Mouse (Mus musculus) midbrain, embryonic 14.5 days (tissue): ENCODE measurements around the gene Zdhhc5. TPM values are rescaled to one million over a fixed set of nuclear protein-coding genes. Genes with fewer than 3 reads are reported as not detected.

Source experiments
- ATAC-seq: fragments of 200-750 bp; cut with Nextera tagmentation; 2 replicates; pipeline ENCODE4 v1.8.0; 2017; ENCODE audit warnings: moderate number of reproducible peaks, moderate library complexity; ENCODE audit not compliant: low FRiP score, low TSS enrichment
- DNase-seq: peaks from one replicate; pipeline ENCODE4 v3.0.0-alpha.2; 2015
- H3K27ac ChIP-seq: fragments of 300-500 bp; sonication (generic); replicated peaks from 2 replicates; pipeline ENCODE4 v1.5.1; 2014; ENCODE audit warnings: mild to moderate bottlenecking, low read depth, low read length, moderate library complexity
- H3K27me3 ChIP-seq: fragments of 300-500 bp; sonication (generic); 2 replicates; pipeline ENCODE4 v1.6.1; 2014; ENCODE audit warnings: low read length, control low read depth, mixed read lengths; ENCODE audit not compliant: control insufficient read depth, insufficient read depth
- H3K36me3 ChIP-seq: fragments of 300-500 bp; sonication (generic); 2 replicates; pipeline ENCODE4 v1.6.1; 2014; ENCODE audit warnings: low read length, control low read depth; ENCODE audit not compliant: control insufficient read depth, insufficient read depth
- H3K4me1 ChIP-seq: fragments of 300-500 bp; sonication (generic); 2 replicates; pipeline ENCODE4 v1.6.1; 2014; ENCODE audit warnings: mild to moderate bottlenecking, antibody characterized with exemption, low read length, control low read depth; ENCODE audit not compliant: control insufficient read depth, insufficient read depth
- H3K4me2 ChIP-seq: fragments of 300-500 bp; sonication (generic); 2 replicates; pipeline ENCODE4 v1.6.1; 2014; ENCODE audit warnings: mild to moderate bottlenecking, low read length, moderate library complexity
- H3K4me3 ChIP-seq: fragments of 300-500 bp; sonication (generic); replicated peaks from 2 replicates; pipeline ENCODE4 v1.5.1; 2014; ENCODE audit warnings: low read depth, low read length
- H3K9ac ChIP-seq: fragments of 300-500 bp; sonication (generic); replicated peaks from 2 replicates; pipeline ENCODE4 v1.6.1; 2014; ENCODE audit warnings: mild to moderate bottlenecking, low read length, moderate library complexity
- H3K9me3 ChIP-seq: fragments of 300-500 bp; sonication (generic); 2 replicates; pipeline ENCODE4 v1.6.1; 2016; ENCODE audit warnings: low read length, control low read depth, mixed read lengths; ENCODE audit not compliant: control insufficient read depth
- WGBS: fragments of 180-500 bp; shearing (Covaris S2); extraction: QIAGEN DNeasy Blood & Tissue Kit; methylation state at CpG from one replicate; pipeline ENCODE4 v1.1.7; 2014; 5-methylcytosine and 5-hydroxymethylcytosine counted together
- polyA plus RNA-seq: library from polyadenylated mRNA; unstranded; fragments of >200 nt; fragmentation: Nextera tagmentation; extraction: Ambion mirVana; gene quantifications from 2 replicates; pipeline ENCODE4 v1.2.1, GENCODE M21; 2014

The Zdhhc5 gene
- 21.5 and 21.8 TPM in 2 replicates for polyA plus RNA-seq

DNA sequence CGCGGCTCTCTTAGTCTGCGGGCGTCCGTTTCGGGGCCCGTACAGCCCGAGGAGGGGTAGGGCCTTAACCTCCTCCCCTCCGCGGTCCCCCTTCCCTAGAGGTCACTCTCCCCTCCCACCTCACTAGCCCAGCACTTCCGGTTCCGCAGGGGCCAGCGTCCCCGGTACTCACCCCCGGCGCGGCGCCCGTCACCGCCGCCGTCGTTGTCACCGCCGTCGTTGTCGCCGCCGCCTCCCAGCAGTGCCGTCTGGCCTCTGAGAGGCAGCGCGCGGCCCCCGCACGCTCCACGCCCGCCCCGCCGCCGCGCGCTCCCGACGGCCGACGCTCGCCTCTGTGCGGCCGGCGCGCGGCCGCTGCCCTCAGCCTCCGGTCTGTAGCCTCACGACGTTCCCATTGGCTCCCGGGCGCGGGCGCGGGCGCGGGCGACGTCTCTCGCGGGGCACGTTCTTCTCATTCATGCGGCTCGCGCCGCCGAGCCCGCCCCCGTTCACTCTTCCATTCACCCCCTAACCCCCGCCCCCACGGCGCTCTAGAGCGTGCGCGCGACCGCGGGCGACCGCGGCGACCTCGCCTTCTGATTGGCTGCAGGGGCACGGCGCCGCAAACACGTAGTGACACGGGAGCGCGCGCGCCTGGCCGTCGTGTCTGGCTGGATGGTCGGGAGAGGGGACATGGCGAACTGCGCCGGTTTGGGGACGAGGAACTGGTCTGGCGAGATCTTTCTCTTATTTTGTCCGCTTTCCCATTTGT, at the start of gene Zdhhc5:
Gene Zdhhc5, minus strand, starts transcription at position 370 of the 751 bp plus-strand sequence.
- under 1% methylated on average over 104 of the region's 107 CpGs for WGBS
- peak within 1 kb of the TSS; percentile 96 for H3K4me3 ChIP-seq
- ATAC-seq, result peak; percentile 95
- H3K9ac ChIP-seq, result peak within 1 kb of the TSS; percentile 93
- H3K27ac ChIP-seq, result peak within 1 kb of the TSS; percentile 95
- peaks cover 13% of the 10 kb centered on the region for H3K36me3 ChIP-seq
- H3K27me3 ChIP-seq, result no peaks in the 10 kb centered on the region
- H3K4me1 ChIP-seq, result peaks cover 11% of the 10 kb centered on the region
- H3K4me2 ChIP-seq, result peak within 1 kb of the TSS; percentile 86
- no peaks in the 10 kb centered on the region for H3K9me3 ChIP-seq
- peak; percentile 99 for DNase-seq

DNA sequence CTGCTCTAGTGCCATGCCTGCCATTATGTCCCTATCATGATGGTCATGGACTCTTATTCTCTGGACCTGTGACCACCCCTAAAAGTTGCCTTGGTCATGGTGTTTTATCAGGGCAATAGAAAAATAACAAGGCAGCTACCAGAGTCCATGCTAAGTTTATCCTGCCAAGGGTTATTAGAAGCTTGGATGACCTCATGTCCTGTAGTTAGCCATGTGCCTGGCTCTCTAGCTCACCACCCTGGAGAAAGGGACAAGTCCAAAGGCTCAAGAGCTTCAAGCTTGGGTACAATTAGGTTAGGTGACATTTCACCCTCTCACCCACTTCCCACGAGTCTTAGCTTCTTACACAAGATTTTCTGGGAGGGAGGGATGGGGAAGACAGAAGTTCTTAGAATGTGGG, 47.8 kb upstream of the Zdhhc5 start:
- Histone ChIP-seq H3K4me3 (no peak overlapping the region), H3K9me3 (no peaks in the 10 kb centered on the region), H3K36me3 (0 out of 2 replicates have a peak, but pooled peaks cover 6% of the 10 kb centered on the region), H3K27me3 (no peaks in the 10 kb centered on the region), H3K9ac (no peak overlapping the region), H3K27ac (no peak overlapping the region), H3K4me1 (no peaks in the 10 kb centered on the region), H3K4me2 (no peak overlapping the region)
- WGBS, result 57% methylated on average over 1 of the region's 1 CpGs
- ATAC-seq, result no peak
- DNase-seq, result no peak

DNA sequence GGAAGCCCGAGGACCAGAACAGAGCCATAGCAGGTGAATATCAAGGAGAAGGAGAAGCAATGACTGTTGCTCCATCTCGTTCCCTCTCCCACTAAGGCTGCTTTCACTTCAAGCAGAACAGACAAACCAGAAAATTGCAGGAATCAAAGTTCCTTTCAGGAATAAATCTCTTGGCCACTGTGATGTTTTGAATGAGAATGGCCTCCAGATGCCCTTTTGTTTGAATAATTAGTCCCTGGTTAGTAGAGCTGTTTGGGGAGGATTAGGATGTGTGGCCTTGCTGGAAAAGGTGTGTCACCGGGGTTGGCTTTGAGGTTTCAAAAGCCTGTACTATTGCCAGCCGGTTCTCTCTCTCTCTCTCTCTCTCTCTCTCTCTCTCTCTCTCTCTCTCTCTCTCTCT, 47.3 kb upstream of the Zdhhc5 start:
- Histone ChIP-seq H3K9me3 (no peaks in the 10 kb centered on the region), H3K27me3 (no peaks in the 10 kb centered on the region), H3K4me3 (no peak overlapping the region), H3K9ac (no peak overlapping the region), H3K4me2 (no peak overlapping the region), H3K36me3 (0 out of 2 replicates have a peak, but pooled peaks cover 6% of the 10 kb centered on the region), H3K27ac (no peak overlapping the region), H3K4me1 (no peaks in the 10 kb centered on the region)
- no peak for DNase-seq
- 23% methylated on average over 4 of the region's 4 CpGs for WGBS
- no peak for ATAC-seq

DNA sequence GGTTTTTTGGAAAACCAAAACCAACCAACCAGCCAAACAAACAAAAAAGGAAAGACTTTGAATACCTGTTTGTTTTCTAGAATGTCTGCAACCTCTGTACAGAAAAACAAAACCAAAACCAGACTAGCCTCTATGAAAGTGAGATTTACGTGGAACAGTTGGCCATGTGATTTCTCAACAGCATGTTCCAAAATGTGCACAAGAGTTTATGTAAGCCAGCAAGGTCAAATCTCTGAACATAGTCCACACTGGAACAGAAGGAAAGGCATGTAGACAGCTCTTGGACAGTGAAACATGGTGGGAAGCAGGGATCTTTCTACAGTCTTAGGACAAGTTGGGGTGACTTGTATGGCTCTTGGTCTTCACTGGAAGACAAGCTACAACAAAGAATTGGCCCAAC, 46.9 kb upstream of the Zdhhc5 start:
- WGBS, result 91% methylated on average over 1 of the region's 1 CpGs
- Histone ChIP-seq H3K4me2 (no peak overlapping the region), H3K27me3 (no peaks in the 10 kb centered on the region), H3K4me3 (no peak overlapping the region), H3K9me3 (no peaks in the 10 kb centered on the region), H3K4me1 (no peaks in the 10 kb centered on the region), H3K36me3 (0 out of 2 replicates have a peak, but pooled peaks cover 6% of the 10 kb centered on the region), H3K27ac (no peak overlapping the region), H3K9ac (no peak overlapping the region)
- DNase-seq (no peak), ATAC-seq (no peak)

DNA sequence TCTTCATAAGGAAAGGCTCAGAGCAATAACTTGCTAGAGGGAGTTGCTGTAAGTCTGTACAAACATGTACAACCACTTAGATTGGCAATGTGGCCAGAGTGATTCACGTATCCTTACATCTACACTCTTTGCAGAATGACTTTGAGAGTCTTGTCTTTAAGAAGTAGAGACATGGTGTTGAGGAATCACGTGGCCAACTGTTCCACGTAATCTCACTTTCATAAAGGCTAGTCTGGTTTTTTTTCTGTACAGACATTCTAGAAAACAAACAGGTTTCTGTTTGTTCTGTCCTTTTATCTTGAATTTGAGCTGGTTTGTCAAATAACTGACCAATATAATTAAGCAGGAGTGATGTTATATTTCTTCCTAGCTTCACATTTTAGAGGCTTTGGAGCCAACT, 46.3 kb upstream of the Zdhhc5 start:
- Histone ChIP-seq H3K36me3 (0 out of 2 replicates have a peak, but pooled peaks cover 6% of the 10 kb centered on the region), H3K4me3 (no peak overlapping the region), H3K4me1 (no peaks in the 10 kb centered on the region), H3K9ac (no peak overlapping the region), H3K27me3 (no peaks in the 10 kb centered on the region), H3K27ac (no peak overlapping the region), H3K9me3 (no peaks in the 10 kb centered on the region), H3K4me2 (no peak overlapping the region)
- DNase-seq, result no peak
- no peak for ATAC-seq
- WGBS, result 88% methylated on average over 3 of the region's 3 CpGs

DNA sequence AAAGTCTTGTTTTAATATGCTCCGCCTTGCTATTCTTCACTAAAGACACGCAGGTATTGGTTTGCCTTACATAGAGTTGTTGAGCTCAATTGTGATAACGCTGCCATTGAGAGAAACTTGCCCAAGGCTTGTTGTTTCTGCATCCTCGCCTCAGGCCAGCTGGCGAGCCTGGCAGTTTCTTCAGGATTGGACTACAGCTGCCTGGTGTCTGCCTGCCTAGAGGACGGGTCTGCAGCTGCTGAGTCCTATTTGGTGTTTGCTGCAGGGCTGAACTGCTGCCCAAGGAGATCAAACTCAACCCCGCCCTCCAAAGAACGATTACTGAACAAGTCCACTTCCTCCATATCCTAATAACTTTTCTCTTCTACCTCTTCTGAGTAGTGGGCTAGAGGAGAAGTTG, 45.8 kb upstream of the Zdhhc5 start:
- H3K9ac ChIP-seq, result no peak overlapping the region

DNA sequence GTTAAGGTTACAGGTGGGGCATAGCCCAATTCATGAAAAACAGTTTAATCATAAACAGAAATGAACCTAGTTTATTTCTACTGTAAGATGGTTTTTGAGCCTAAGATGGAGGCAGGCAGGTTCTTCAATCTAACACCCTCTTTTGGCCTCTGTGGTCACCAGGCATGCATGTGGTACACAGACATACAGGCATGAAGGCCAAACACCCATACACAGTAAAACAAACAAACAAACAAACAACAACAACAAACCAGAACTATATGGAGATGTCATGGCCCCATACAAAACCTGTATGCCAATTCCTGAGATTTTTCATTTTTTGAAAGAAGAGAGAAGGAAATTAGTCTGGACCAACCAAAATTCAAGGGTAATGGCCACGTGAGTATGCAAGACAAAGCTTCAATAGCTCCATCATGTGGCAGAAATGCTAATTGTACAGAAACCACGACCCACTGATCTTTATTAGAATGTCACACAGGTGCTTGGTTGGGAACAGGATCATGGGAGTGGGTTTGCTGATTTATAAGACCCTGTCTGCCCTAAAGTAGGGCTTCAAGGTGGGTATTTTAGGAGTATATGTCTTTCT, 43.7 kb upstream of the Zdhhc5 start:
- ATAC-seq (peak; percentile 68; the same call in 1 of the 2 replicates), DNase-seq (peak; percentile 82)
- H3K27me3 ChIP-seq, result no peaks in the 10 kb centered on the region
- WGBS, result 2% methylated on average over 2 of the region's 2 CpGs
- H3K4me3 ChIP-seq, result no peak overlapping the region
- no peaks in the 10 kb centered on the region for H3K36me3 ChIP-seq
- H3K9me3 ChIP-seq, result no peaks in the 10 kb centered on the region
- H3K4me2 ChIP-seq, result no peak overlapping the region
- H3K27ac ChIP-seq, result no peak overlapping the region
- no peaks in the 10 kb centered on the region for H3K4me1 ChIP-seq
- no peak overlapping the region for H3K9ac ChIP-seq

More for the DNA sequence above, 45.8 kb upstream of the Zdhhc5 start:
- Histone ChIP-seq H3K4me3 (no peak overlapping the region), H3K9me3 (no peaks in the 10 kb centered on the region), H3K4me2 (no peak overlapping the region), H3K4me1 (no peaks in the 10 kb centered on the region), H3K27me3 (no peaks in the 10 kb centered on the region), H3K36me3 (0 out of 2 replicates have a peak, but pooled peaks cover 5% of the 10 kb centered on the region), H3K27ac (no peak overlapping the region)
- DNase-seq (no peak), ATAC-seq (no peak)
- 68% methylated on average over 8 of the region's 8 CpGs for WGBS

DNA sequence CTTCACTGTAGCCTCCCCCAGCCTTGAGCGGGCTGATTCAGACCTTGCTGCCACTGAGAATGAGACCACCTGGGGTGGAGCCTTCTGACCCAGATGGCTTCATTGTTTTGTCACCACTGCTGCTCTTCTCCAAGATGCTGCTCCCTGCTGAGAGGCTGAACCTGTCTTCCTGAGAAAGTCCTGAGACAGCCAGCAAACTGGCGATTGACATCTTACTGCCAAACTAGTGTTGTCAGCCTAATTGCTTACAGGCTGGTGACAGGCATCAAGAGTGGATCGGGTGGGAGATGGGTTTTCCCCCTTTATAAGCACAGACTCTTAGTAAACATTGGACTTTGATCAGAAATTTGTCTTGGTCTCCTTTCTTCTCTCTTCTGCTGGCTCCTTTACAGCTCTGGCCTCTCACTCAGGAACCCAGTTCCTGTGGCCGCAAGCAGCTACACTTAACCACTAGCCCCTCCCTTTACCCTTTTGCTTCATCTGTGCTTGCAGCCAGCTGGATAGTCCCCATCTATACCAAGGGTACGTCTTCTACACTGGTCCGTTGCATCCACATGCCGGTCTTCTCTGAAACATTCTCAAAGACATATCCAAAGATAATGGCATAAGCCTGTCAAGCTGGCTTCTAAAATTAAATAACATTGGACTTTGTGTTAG, 42.2 kb upstream of the Zdhhc5 start:
- Histone ChIP-seq H3K36me3 (no peaks in the 10 kb centered on the region), H3K27me3 (no peaks in the 10 kb centered on the region), H3K27ac (no peak overlapping the region), H3K9me3 (no peaks in the 10 kb centered on the region), H3K4me3 (no peak overlapping the region), H3K4me1 (no peaks in the 10 kb centered on the region), H3K9ac (no peak overlapping the region), H3K4me2 (no peak overlapping the region)
- WGBS, result 55% methylated on average over 7 of the region's 7 CpGs
- no peak for ATAC-seq
- DNase-seq, result no peak
